Mouse (Mus musculus): ENCODE data around the gene Mapk1ip1l. TPM values are rescaled to one million over a fixed set of nuclear protein-coding genes. Genes with fewer than 3 reads are reported as not detected.

Mapk1ip1l gene
- polyA plus RNA-seq, 2 experiments, result 19.1 to 26.3 TPM

DNA sequence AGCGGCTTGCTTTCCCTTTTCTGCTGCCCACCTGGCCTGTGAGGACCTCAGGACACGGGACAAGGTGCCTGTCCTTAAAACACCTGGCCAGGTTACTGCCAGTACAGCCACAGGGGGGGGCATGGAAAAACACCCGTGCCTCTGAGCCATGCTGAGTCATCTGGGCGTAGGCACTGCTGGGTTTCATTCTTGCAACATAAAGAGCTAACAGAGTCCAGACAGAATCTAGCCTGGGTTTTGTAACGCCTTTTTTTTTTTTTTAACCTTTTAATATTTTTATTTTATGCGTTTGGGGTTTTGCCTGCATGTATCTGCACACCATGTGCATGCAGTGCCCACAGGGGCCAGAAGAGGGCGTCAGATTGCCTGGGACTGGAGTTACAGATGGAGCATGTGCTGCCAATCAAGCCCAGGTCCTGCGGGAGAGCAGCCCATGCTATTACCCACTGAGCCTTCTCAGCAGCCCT lies 56.1 kb downstream of the Mapk1ip1l start:
- Histone ChIP-seq H3K4me1 (replicated peaks; ENCODE audit: control insufficient read depth in 2 of 2, insufficient read depth in 2 of 2, low read length in 1 of 2) (peaks cover 6 to 10% of the 10 kb centered on the region in 2 experiments), H3K9ac (replicated peaks) (peak overlapping the region; percentile 18; the same call in 1 of the 2 replicates), H3K4me3 (ENCODE audit: insufficient read depth in 1 of 2, low read depth in 2 of 2, low read length in 2 of 2) (no peak overlapping the region), H3K27me3 (ENCODE audit: control insufficient read depth, insufficient read depth, low read length) (no peaks in the 10 kb centered on the region), H3K9me3 (ENCODE audit: control insufficient read depth, low read length) (no peaks in the 10 kb centered on the region), H3K36me3 (replicated peaks; ENCODE audit: control insufficient read depth, insufficient read depth, low read depth) (no peaks in the 10 kb centered on the region), H3K27ac (no peak overlapping the region), H3K4me2 (ENCODE audit: low read depth) (peak overlapping the region; percentile 6; the same call in 1 of the 2 replicates)
- 0 out of 2 replicates have a peak, but pooled peaks have one; percentile 18 for TF ChIP-seq EP300 (IDR thresholded peaks at IDR 0.05; ENCODE audit: low read depth)
- TF ChIP-seq CTCF (IDR thresholded peaks at IDR 0.05; ENCODE audit: low read depth), result peak; percentile 64
- peak in 2 of 3 experiments; percentile 38 to 45 for DNase-seq (ENCODE audit: low read depth in 3 of 3, low spot score in 3 of 3)
- 44% methylated on average over 8 of the region's 8 CpGs for WGBS (ENCODE audit: insufficient replicate concordance)
- ATAC-seq (ENCODE audit: insufficient read depth), result peak; percentile 66; the same call in 1 of the 2 replicates

GRCm38 (mm10) chr14:47354948-47355347 lies 56.9 kb downstream of the Mapk1ip1l start:
- H3K27ac ChIP-seq, result no peak overlapping the region
- 49% methylated on average over 5 of the region's 5 CpGs for whole genome bisulfite sequencing (ENCODE audit: insufficient replicate concordance)

DNA sequence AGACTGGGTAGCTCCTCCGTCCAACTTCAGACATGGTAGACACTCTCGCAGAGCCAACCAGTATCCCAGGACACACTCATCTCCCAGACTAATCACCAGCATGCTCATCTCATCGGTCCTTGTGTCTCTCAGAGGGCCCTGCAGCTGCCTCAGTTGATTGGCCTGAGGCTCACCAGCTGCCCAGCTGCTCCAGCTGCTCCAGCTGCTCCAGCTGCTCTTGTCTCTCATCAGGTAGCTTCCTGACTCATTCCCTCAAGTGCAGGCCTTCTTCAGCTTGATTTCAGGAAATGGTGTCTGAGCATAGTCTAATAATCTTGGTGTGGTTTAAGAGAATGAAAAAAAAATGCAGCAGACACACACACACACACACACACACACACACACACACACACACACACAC lies 58.6 kb downstream of the Mapk1ip1l start:
- no peak for ATAC-seq (ENCODE audit: insufficient read depth)
- no peak overlapping the region for H3K4me2 ChIP-seq (ENCODE audit: low read depth)

More at GRCm38 (mm10) chr14:47354948-47355347, 56.9 kb downstream of the Mapk1ip1l start:
- Histone ChIP-seq H3K4me2 (ENCODE audit: low read depth) (no peak overlapping the region), H3K4me3 (ENCODE audit: insufficient read depth in 1 of 2, low read depth in 2 of 2, low read length in 2 of 2) (no peak overlapping the region), H3K4me1 (replicated peaks; ENCODE audit: control insufficient read depth in 2 of 2, insufficient read depth in 2 of 2, low read length in 1 of 2) (peaks cover 6 to 10% of the 10 kb centered on the region in 2 experiments), H3K36me3 (replicated peaks; ENCODE audit: control insufficient read depth, insufficient read depth, low read depth) (no peaks in the 10 kb centered on the region), H3K27me3 (ENCODE audit: control insufficient read depth, insufficient read depth, low read length) (no peaks in the 10 kb centered on the region), H3K9ac (replicated peaks) (no peak overlapping the region), H3K9me3 (ENCODE audit: control insufficient read depth, low read length) (no peaks in the 10 kb centered on the region)
- ATAC-seq (ENCODE audit: insufficient read depth), result no peak
- no peak for DNase-seq (ENCODE audit: low read depth in 3 of 3, low spot score in 3 of 3)
- TF ChIP-seq CTCF (IDR thresholded peaks at IDR 0.05; ENCODE audit: low read depth), result no peak
- TF ChIP-seq EP300 (IDR thresholded peaks at IDR 0.05; ENCODE audit: low read depth), result no peak

GRCm38 (mm10) chr14:47359610-47360009 lies 61.5 kb downstream of the Mapk1ip1l start:
- H3K4me2 ChIP-seq (ENCODE audit: low read depth), result no peak overlapping the region
- no peak overlapping the region for H3K9ac ChIP-seq (replicated peaks)
- no peaks in the 10 kb centered on the region for H3K9me3 ChIP-seq (ENCODE audit: control insufficient read depth, low read length)
- DNase-seq (ENCODE audit: low read depth in 3 of 3, low spot score in 3 of 3), result no peak
- no peaks in the 10 kb centered on the region for H3K27me3 ChIP-seq (ENCODE audit: control insufficient read depth, insufficient read depth, low read length)
- TF ChIP-seq EP300 (IDR thresholded peaks at IDR 0.05; ENCODE audit: low read depth), result no peak
- TF ChIP-seq CTCF (IDR thresholded peaks at IDR 0.05; ENCODE audit: low read depth), result no peak
- WGBS (ENCODE audit: insufficient replicate concordance), result 31% methylated on average over 3 of the region's 3 CpGs
- ATAC-seq (ENCODE audit: insufficient read depth), result no peak
- H3K27ac ChIP-seq, result no peak overlapping the region
- no peaks in the 10 kb centered on the region for H3K36me3 ChIP-seq (replicated peaks; ENCODE audit: control insufficient read depth, insufficient read depth, low read depth)
- no peak overlapping the region for H3K4me3 ChIP-seq (ENCODE audit: insufficient read depth in 1 of 2, low read depth in 2 of 2, low read length in 2 of 2)
- peaks cover 0 to under 1% of the 10 kb centered on the region in 2 experiments; a peak in 1 of 4 replicates for H3K4me1 ChIP-seq (replicated peaks; ENCODE audit: control insufficient read depth in 2 of 2, insufficient read depth in 2 of 2, low read length in 1 of 2)

More for the DNA sequence above, 58.6 kb downstream of the Mapk1ip1l start:
- 71% methylated on average over 3 of the region's 3 CpGs for WGBS (ENCODE audit: insufficient replicate concordance)
- no peak for DNase-seq (ENCODE audit: low read depth in 3 of 3, low spot score in 3 of 3)
- Histone ChIP-seq H3K27me3 (ENCODE audit: control insufficient read depth, insufficient read depth, low read length) (no peaks in the 10 kb centered on the region), H3K36me3 (replicated peaks; ENCODE audit: control insufficient read depth, insufficient read depth, low read depth) (no peaks in the 10 kb centered on the region), H3K9me3 (ENCODE audit: control insufficient read depth, low read length) (no peaks in the 10 kb centered on the region), H3K27ac (no peak overlapping the region), H3K9ac (replicated peaks) (no peak overlapping the region), H3K4me3 (ENCODE audit: insufficient read depth in 1 of 2, low read depth in 2 of 2, low read length in 2 of 2) (no peak overlapping the region), H3K4me1 (replicated peaks; ENCODE audit: control insufficient read depth in 2 of 2, insufficient read depth in 2 of 2, low read length in 1 of 2) (peaks cover 6 to 10% of the 10 kb centered on the region in 2 experiments)
- TF ChIP-seq CTCF (IDR thresholded peaks at IDR 0.05; ENCODE audit: low read depth) (no peak), EP300 (IDR thresholded peaks at IDR 0.05; ENCODE audit: low read depth) (no peak)

DNA sequence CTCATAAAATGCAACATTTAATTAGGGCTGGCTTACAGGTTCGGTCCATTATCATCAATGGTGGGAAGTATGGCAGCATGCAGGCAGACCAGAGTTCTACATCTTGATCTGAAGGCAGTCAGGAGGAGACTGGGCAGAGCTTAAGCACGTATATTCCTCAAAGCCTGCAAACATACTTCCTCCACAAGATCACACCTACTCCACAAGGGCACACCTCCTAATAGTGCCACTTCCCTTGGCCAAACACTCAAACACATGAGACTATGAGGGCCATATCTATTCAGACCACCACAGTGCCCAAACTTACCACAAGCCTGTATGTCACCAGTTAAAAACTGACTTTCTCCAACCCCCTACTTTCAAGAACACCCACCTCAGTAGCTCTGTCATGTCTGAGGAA lies 63.4 kb downstream of the Mapk1ip1l start:
- TF ChIP-seq EP300 (IDR thresholded peaks at IDR 0.05; ENCODE audit: low read depth) (no peak), CTCF (IDR thresholded peaks at IDR 0.05; ENCODE audit: low read depth) (no peak)
- no peak overlapping the region for H3K4me3 ChIP-seq (ENCODE audit: insufficient read depth in 1 of 2, low read depth in 2 of 2, low read length in 2 of 2)
- H3K27ac ChIP-seq, result no peak overlapping the region
- no peaks in the 10 kb centered on the region for H3K9me3 ChIP-seq (ENCODE audit: control insufficient read depth, low read length)
- 56% methylated on average over 2 of the region's 2 CpGs for WGBS (ENCODE audit: insufficient replicate concordance)
- H3K9ac ChIP-seq (replicated peaks), result no peak overlapping the region
- no peaks in the 10 kb centered on the region for H3K27me3 ChIP-seq (ENCODE audit: control insufficient read depth, insufficient read depth, low read length)
- peaks cover 0 to 10% of the 10 kb centered on the region in 2 experiments; a peak in 3 of 4 replicates for H3K4me1 ChIP-seq (replicated peaks; ENCODE audit: control insufficient read depth in 2 of 2, insufficient read depth in 2 of 2, low read length in 1 of 2)
- no peak overlapping the region for H3K4me2 ChIP-seq (ENCODE audit: low read depth)
- no peak for ATAC-seq (ENCODE audit: insufficient read depth)
- DNase-seq (ENCODE audit: low read depth in 3 of 3, low spot score in 3 of 3), result no peak
- no peaks in the 10 kb centered on the region for H3K36me3 ChIP-seq (replicated peaks; ENCODE audit: control insufficient read depth, insufficient read depth, low read depth)

Data from liver, embryonic 14.5 days (tissue).